Mouse (Mus musculus) testis, adult 2 months (tissue): ENCODE data around the gene Cadps. TPM values are rescaled to one million over a fixed set of nuclear protein-coding genes. Genes with fewer than 3 reads are reported as not detected.

Experiments
- H3K27ac ChIP-seq: fragments of 200-500 bp; 2 replicates; pipeline ENCODE4 v1.5.1; 2012; ENCODE audit warnings: low read depth, low read length; ENCODE audit not compliant: control insufficient read depth, insufficient read depth
- H3K27me3 ChIP-seq: fragments of 200-500 bp; 2 replicates; pipeline ENCODE4 v1.6.1; 2012; ENCODE audit warnings: mild to moderate bottlenecking, low read length, moderate library complexity; ENCODE audit not compliant: control insufficient read depth, insufficient read depth
- H3K36me3 ChIP-seq: fragments of 200-500 bp; 2 replicates; pipeline ENCODE4 v1.6.1; 2012; ENCODE audit warnings: mild to moderate bottlenecking, low read length; ENCODE audit not compliant: control insufficient read depth, insufficient read depth
- H3K4me1 ChIP-seq: fragments of 200-500 bp; 2 replicates; pipeline ENCODE4 v1.6.1; 2012; ENCODE audit warnings: low read length; ENCODE audit not compliant: control insufficient read depth, insufficient read depth
- H3K4me3 ChIP-seq: fragments of 200-500 bp; 2 replicates; pipeline ENCODE4 v1.5.1; 2012; ENCODE audit warnings: low read depth, mild to moderate bottlenecking, low read length, moderate library complexity, mixed read lengths; ENCODE audit not compliant: control insufficient read depth
- CTCF ChIP-seq: fragments of 200-500 bp; IDR thresholded peaks from 2 replicates; pipeline ENCODE4 v1.5.1; 2012; ENCODE audit warnings: low read depth, mild to moderate bottlenecking, inconsistent platforms, low read length, moderate library complexity; ENCODE audit not compliant: control insufficient read depth, insufficient read depth, insufficient replicate concordance
- POLR2A ChIP-seq: fragments of 200-500 bp; IDR thresholded peaks from 2 replicates; pipeline ENCODE4 v1.6.1; 2012; ENCODE audit warnings: low read depth, mild to moderate bottlenecking, inconsistent platforms, low read length, moderate library complexity; ENCODE audit not compliant: control insufficient read depth
- polyA plus RNA-seq: library from polyadenylated mRNA; depleted of rRNA; stranded (reverse); fragments of >200 nt; gene quantifications from 2 replicates; pipeline ENCODE4 v1.2.3, GENCODE M21; 2012

Cadps gene
- polyA plus RNA-seq, 1 experiment, result 1.5 TPM

DNA sequence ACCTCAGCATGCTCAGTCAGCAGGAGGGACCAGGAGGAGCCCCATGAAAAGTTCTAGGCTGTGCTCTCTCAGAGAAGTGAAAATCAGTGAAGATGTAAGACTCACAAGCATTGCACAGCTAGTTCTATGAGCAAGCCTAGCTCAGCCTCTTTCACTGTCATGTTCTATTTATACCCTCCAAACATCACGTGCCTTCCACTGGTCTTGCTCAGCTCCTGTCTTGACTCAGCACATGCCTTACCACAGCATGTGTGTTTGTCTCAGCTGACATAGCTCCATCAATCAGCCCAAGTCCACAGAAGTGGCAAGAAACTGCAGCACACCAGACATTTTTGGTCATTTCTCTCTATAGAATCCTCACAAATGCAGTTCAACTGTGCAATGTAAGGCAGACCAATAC lies 19.9 kb downstream of the Cadps start:
- Histone ChIP-seq H3K27ac (no peak overlapping the region), H3K4me3 (no peak overlapping the region), H3K36me3 (no peaks in the 10 kb centered on the region), H3K4me1 (no peaks in the 10 kb centered on the region), H3K27me3 (no peaks in the 10 kb centered on the region)
- TF ChIP-seq POLR2A (no peak), CTCF (no peak)

GRCm38 (mm10) chr14:12801100-12801499 lies 21.8 kb downstream of the Cadps start:
- Histone ChIP-seq H3K36me3 (no peaks in the 10 kb centered on the region), H3K27ac (no peak overlapping the region), H3K27me3 (no peaks in the 10 kb centered on the region), H3K4me1 (no peaks in the 10 kb centered on the region), H3K4me3 (no peak overlapping the region)
- TF ChIP-seq POLR2A (no peak), CTCF (no peak)

GRCm38 (mm10) chr14:12798926-12799325 lies 24.0 kb downstream of the Cadps start:
- no peaks in the 10 kb centered on the region for H3K4me1 ChIP-seq
- TF ChIP-seq CTCF, result no peak
- no peak for TF ChIP-seq POLR2A
- no peaks in the 10 kb centered on the region for H3K36me3 ChIP-seq
- H3K27ac ChIP-seq, result no peak overlapping the region
- no peaks in the 10 kb centered on the region for H3K27me3 ChIP-seq
- H3K4me3 ChIP-seq, result no peak overlapping the region

DNA sequence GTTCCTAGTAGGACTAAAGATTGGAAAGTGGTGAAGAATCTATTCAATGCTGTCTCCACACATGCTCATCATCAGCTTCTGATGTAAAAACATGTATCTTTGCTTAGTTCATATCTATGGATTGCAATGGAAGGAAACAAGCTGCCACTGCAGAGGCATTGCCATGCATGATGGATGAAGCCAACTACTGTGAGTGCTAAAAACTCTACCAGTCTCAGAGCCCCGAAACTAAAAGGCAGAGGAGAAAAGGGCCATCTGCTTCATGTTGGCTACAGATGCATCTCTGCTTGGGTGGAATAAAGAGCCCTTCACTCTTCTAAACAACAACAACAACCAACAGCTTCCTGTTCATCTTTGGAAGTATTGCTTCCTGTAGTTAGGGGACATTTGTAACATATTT lies 38.6 kb downstream of the Cadps start:
- Histone ChIP-seq H3K27me3 (no peaks in the 10 kb centered on the region), H3K27ac (no peak overlapping the region), H3K36me3 (no peaks in the 10 kb centered on the region), H3K4me1 (no peaks in the 10 kb centered on the region), H3K4me3 (no peak overlapping the region)
- TF ChIP-seq CTCF, result no peak
- no peak for TF ChIP-seq POLR2A

DNA sequence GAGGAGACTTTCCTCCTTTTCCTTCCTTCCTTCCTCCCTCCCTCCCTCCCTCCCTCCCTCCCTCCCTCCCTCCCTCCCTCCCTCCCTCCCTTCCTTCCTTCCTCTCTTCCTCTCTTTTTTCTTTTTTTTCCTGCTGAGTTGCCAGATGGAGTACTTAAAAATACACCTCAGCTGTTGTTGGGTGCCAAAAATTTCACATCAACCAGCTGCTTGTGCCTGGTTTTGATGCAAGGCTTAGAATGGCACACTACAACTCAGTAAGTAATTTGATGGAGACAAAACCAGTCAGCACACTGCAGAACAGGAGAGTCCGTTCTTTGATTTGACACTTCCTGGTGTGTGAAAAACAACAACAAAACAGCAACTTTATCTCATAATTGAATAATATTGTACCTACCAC lies 42.9 kb downstream of the Cadps start:
- no peak for TF ChIP-seq CTCF
- no peak for TF ChIP-seq POLR2A

DNA sequence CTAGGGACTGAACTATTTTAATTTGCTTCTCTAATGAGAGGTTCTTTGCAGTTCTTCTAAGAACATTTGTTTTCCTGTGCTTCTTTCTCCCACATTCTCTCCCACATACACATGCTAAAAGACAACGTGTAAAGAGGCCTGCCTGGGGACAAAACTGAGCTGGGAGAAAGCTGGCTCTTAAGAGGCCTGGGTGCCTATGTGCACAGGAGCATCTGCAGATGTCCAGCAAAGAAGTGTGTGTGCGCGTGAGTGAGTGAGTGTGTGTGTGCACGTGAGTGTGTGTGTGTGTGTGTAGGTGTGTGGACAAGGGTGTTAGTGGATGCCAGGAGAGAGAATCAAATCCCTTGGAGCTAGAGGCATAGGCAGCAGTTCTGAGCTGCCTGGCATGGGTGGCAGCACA lies 44.9 kb downstream of the Cadps start:
- TF ChIP-seq POLR2A (no peak), CTCF (no peak)
- H3K4me1 ChIP-seq, result no peaks in the 10 kb centered on the region

More for the DNA sequence above, 42.9 kb downstream of the Cadps start:
- Histone ChIP-seq H3K4me1 (no peaks in the 10 kb centered on the region), H3K36me3 (no peaks in the 10 kb centered on the region), H3K27me3 (no peaks in the 10 kb centered on the region), H3K4me3 (no peak overlapping the region), H3K27ac (no peak overlapping the region)

GRCm38 (mm10) chr14:12768870-12769269 lies 54.0 kb downstream of the Cadps start:
- Histone ChIP-seq H3K4me3 (no peak overlapping the region), H3K36me3 (no peaks in the 10 kb centered on the region), H3K4me1 (no peaks in the 10 kb centered on the region), H3K27ac (no peak overlapping the region), H3K27me3 (no peaks in the 10 kb centered on the region)
- no peak for TF ChIP-seq POLR2A
- TF ChIP-seq CTCF, result no peak

More for the DNA sequence above, 44.9 kb downstream of the Cadps start:
- Histone ChIP-seq H3K27me3 (no peaks in the 10 kb centered on the region), H3K36me3 (no peaks in the 10 kb centered on the region), H3K4me3 (no peak overlapping the region), H3K27ac (no peak overlapping the region)

DNA sequence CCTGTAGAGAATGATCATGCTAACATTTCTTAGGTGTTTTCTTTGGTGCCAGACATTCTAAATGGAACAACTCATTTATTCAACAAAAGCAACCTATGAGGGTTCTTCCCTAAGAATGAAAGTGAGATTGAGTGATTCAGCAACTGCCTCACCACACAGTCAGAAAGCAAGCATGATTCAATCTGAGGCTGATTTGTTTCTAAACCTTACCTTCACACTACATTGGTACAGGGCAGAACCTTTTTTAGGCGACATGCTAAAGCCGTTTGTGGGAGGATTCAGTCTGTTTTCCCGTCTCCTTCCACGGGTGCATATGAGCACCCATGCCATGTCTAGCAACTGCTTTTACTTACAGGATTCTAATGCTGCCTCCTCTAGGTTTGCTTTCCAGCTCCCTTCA lies 69.6 kb downstream of the Cadps start:
- no peak overlapping the region for H3K27ac ChIP-seq
- H3K36me3 ChIP-seq, result no peaks in the 10 kb centered on the region
- no peak overlapping the region for H3K4me3 ChIP-seq

More for the DNA sequence above, 69.6 kb downstream of the Cadps start:
- Histone ChIP-seq H3K4me1 (no peaks in the 10 kb centered on the region), H3K27me3 (no peaks in the 10 kb centered on the region)
- TF ChIP-seq POLR2A, result no peak
